In genomic region chr10:81073464-81073863, GRCm38 (mm10) we compare ENCODE assay signal across 14 mouse cellular contexts. TPM values are rescaled to one million over a fixed set of nuclear protein-coding genes. Genes with fewer than 3 reads are reported as not detected.
A peak's percentile ranks its signal among the peaks of the same experiment; 100 is the strongest.
DNase-seq lines count a peak whose midpoint lies in the region; ATAC-seq and TF ChIP-seq lines count a peak whose summit lies in the region.
"Had no signal": no experiment of that assay in that cellular context is flagged by ENCODE, and none has a peak within 500 bp of the region (broad histone marks: within the 10 kb centered on the region; RNA-seq: fewer than 3 reads in every experiment).

No protein-coding gene starts in this region.

- H3K27me3 ChIP-seq in liver, adult 2 months (ENCODE audit: control insufficient read depth, insufficient read depth, low read length): no peaks in the 10 kb centered on the region
- no peaks in the 10 kb centered on the region for H3K27me3 ChIP-seq in liver, embryonic 11.5 days (replicated peaks; ENCODE audit: control insufficient read depth, insufficient read depth, low read length)
- no peaks in the 10 kb centered on the region for H3K27me3 ChIP-seq in MEL (ENCODE audit: control insufficient read depth in 1 of 2, insufficient read depth in 2 of 2, low read length in 2 of 2)
- H3K27me3 ChIP-seq: limb, embryonic 12.5 days; midbrain, embryonic 13.5 days had no signal

- ATAC-seq in cerebellum, adult (ENCODE audit: insufficient number of reproducible peaks, low FRiP score, low TSS enrichment): no peak
- ATAC-seq in liver, embryonic 11.5 days (replicated peaks; ENCODE audit: low FRiP score): no peak
- ATAC-seq: midbrain, embryonic 13.5 days had no signal

- H3K36me3 ChIP-seq in liver, adult 2 months (ENCODE audit: control insufficient read depth, insufficient read depth, low read length): no peaks in the 10 kb centered on the region
- H3K36me3 ChIP-seq in liver, embryonic 11.5 days (ENCODE audit: control insufficient read depth, insufficient read depth, low read length): peaks cover 32% of the 10 kb centered on the region
- peaks cover 0 to 4% of the 10 kb centered on the region in 2 experiments; a peak in 1 of 4 replicates for H3K36me3 ChIP-seq in MEL (ENCODE audit: control insufficient read depth in 1 of 2, insufficient read depth in 2 of 2, low read length in 2 of 2)

- TF ChIP-seq CTCF in liver, adult 2 months (IDR thresholded peaks at IDR 0.05; ENCODE audit: low read depth, low read length): peak; percentile 71
- TF ChIP-seq CTCF in MEL (IDR thresholded peaks at IDR 0.05 in 2 of 3, conservative IDR thresholded peaks at IDR 0.05 in 1 of 3; ENCODE audit: control insufficient read depth in 1 of 3, insufficient read depth in 1 of 3, low read depth in 2 of 3, low read length in 3 of 3, poor library complexity in 1 of 3, severe bottlenecking in 1 of 3): peak; percentile 80 to 90 (median 83)
- peak; percentile 46; the same call in 1 of the 2 replicates for TF ChIP-seq CTCF in olfactory bulb, adult 2 months (IDR thresholded peaks at IDR 0.05; ENCODE audit: insufficient read depth, low read depth, low read length)

- peaks cover 2% of the 10 kb centered on the region for H3K4me1 ChIP-seq in liver, adult 2 months (ENCODE audit: control insufficient read depth, insufficient read depth, low read length)
- peaks cover 9% of the 10 kb centered on the region; the same call in 1 of the 2 replicates for H3K4me1 ChIP-seq in liver, embryonic 11.5 days (replicated peaks; ENCODE audit: control insufficient read depth, insufficient read depth, low read length)
- H3K4me1 ChIP-seq in MEL (ENCODE audit: control insufficient read depth in 1 of 2, insufficient read depth in 2 of 2, low read length in 2 of 2): peaks cover 0 to 9% of the 10 kb centered on the region in 2 experiments; a peak in 3 of 4 replicates
- peaks cover 15% of the 10 kb centered on the region for H3K4me1 ChIP-seq in olfactory bulb, adult 2 months (ENCODE audit: control insufficient read depth, insufficient read depth, low read length)

- H3K4me3 ChIP-seq in liver, adult 2 months (ENCODE audit: insufficient read depth, low read depth, low read length): no peak overlapping the region
- no peak overlapping the region for H3K4me3 ChIP-seq in liver, embryonic 11.5 days (ENCODE audit: low read depth, low read length)
- H3K4me3 ChIP-seq in MEL (ENCODE audit: control insufficient read depth in 1 of 2, insufficient read depth in 1 of 2, low read depth in 2 of 2, low read length in 2 of 2): no peak overlapping the region
- no peak overlapping the region for H3K4me3 ChIP-seq in olfactory bulb, adult 2 months (ENCODE audit: insufficient read depth, low read depth, low read length)
- H3K4me3 ChIP-seq: erythroblast, embryonic 14.5 days; limb, embryonic 12.5 days; midbrain, embryonic 13.5 days had no signal

- no peak for TF ChIP-seq POLR2A in liver, adult 2 months (IDR thresholded peaks at IDR 0.05; ENCODE audit: extremely low read depth, insufficient read depth, low read length)
- TF ChIP-seq POLR2A in MEL (IDR thresholded peaks at IDR 0.05; ENCODE audit: control insufficient read depth in 1 of 2, insufficient read depth in 1 of 2, low read depth in 1 of 2, low read length in 2 of 2, poor library complexity in 1 of 2): no peak
- no peak for TF ChIP-seq POLR2A in olfactory bulb, adult 2 months (IDR thresholded peaks at IDR 0.05; ENCODE audit: insufficient read depth, low read depth, low read length)

- peak; percentile 46 to 50 for DNase-seq in cerebellum, postnatal 10 days
- DNase-seq in liver, adult 2 months (ENCODE audit: extremely low read depth, low read depth, low spot score): no peak
- no peak for DNase-seq in liver, embryonic 11.5 days (ENCODE audit: low spot score)
- peak; percentile 56 for DNase-seq in MEL (ENCODE audit: low read depth, low spot score)
- DNase-seq in gastrocnemius, postnatal 4 days (ENCODE audit: low spot score in 2 of 2): no peak
- no peak for DNase-seq in right cerebral cortex, postnatal 4 days
- DNase-seq: heart, adult 11 months; kidney, adult 8-10 months; right cerebral cortex, adult 18-20 months had no signal

- H3K9ac ChIP-seq in liver, adult 2 months (ENCODE audit: low read depth, low read length): no peak overlapping the region
- no peak overlapping the region for H3K9ac ChIP-seq in liver, embryonic 11.5 days (ENCODE audit: low read depth, low read length)
- no peak overlapping the region for H3K9ac ChIP-seq in MEL (ENCODE audit: control insufficient read depth, low read depth, low read length, poor library complexity, severe bottlenecking)
- H3K9ac ChIP-seq: limb, embryonic 12.5 days; midbrain, embryonic 13.5 days had no signal

- peak; percentile 15 for TF ChIP-seq RAD21 in MEL (IDR thresholded peaks at IDR 0.05; ENCODE audit: low read depth, low read length)

- no peak for TF ChIP-seq EP300 in MEL (IDR thresholded peaks at IDR 0.05; ENCODE audit: low read depth in 1 of 2, low read length in 2 of 2)

- H3K79me2 ChIP-seq in liver, adult 2 months (ENCODE audit: control insufficient read depth, insufficient read depth, low read length): no peaks in the 10 kb centered on the region
- H3K79me2 ChIP-seq in MEL (ENCODE audit: control insufficient read depth, insufficient read depth, low read length, poor library complexity): peaks cover 31% of the 10 kb centered on the region

- H3K9me3 ChIP-seq in liver, embryonic 11.5 days (ENCODE audit: control insufficient read depth, low read length): no peaks in the 10 kb centered on the region
- no peaks in the 10 kb centered on the region for H3K9me3 ChIP-seq in MEL (replicated peaks; ENCODE audit: insufficient read depth, low read length)
- H3K9me3 ChIP-seq: limb, embryonic 12.5 days; midbrain, embryonic 13.5 days had no signal

- H3K4me2 ChIP-seq in liver, embryonic 11.5 days: no peak overlapping the region
- H3K4me2 ChIP-seq: limb, embryonic 12.5 days; midbrain, embryonic 13.5 days had no signal

- WGBS in liver, adult 2 months: 74% methylated on average over 7 of the region's 7 CpGs
- WGBS in liver, embryonic 11.5 days: 61% methylated on average over 7 of the region's 7 CpGs
- 67% methylated on average over 7 of the region's 7 CpGs for WGBS in olfactory bulb, adult 2 months

- H3K27ac ChIP-seq in liver, adult 2 months (replicated peaks; ENCODE audit: insufficient read depth, low read depth, low read length): no peak overlapping the region
- H3K27ac ChIP-seq in liver, embryonic 11.5 days (ENCODE audit: low read depth, low read length): no peak overlapping the region
- H3K27ac ChIP-seq in MEL (ENCODE audit: control insufficient read depth, low read depth, low read length): no peak overlapping the region
- H3K27ac ChIP-seq in olfactory bulb, adult 2 months (ENCODE audit: insufficient read depth, low read depth, low read length): no peak overlapping the region
- H3K27ac ChIP-seq: limb, embryonic 12.5 days; midbrain, embryonic 13.5 days had no signal

RNA-seq across cellular contexts. Expression of gene Thop1, which starts 3.6 kb away (rescaled TPM):
- total RNA-seq in liver, adult 2 months (2014; rRNA removed): 7.4 and 9.3 TPM in 2 replicates
- polyA plus RNA-seq in liver, adult 2 months (2012; rRNA removed): 12.0 and 13.1 TPM in 2 replicates
- 80.3 and 84.0 TPM in 2 replicates for polyA plus RNA-seq in liver, embryonic 11.5 days (2014; fragmentation: Nextera tagmentation; extraction: Ambion mirVana)
- total RNA-seq in MEL (2012; rRNA removed): 121 and 126 TPM in 2 replicates
- polyA plus RNA-seq in MEL (2012; ENCODE audit: insufficient read depth in 1 of 2, insufficient read length in 2 of 2, low read depth in 1 of 2, low replicate concordance in 2 of 2, missing spikeins in 1 of 2): 100 to 1,000 TPM in 1 of 2 experiments, 10 to 100 TPM in 1; 75.7 to 113 TPM
- not detected in 2 replicates for polyA plus RNA-seq in olfactory bulb, adult 2 months (2012; ENCODE audit: insufficient read depth, insufficient read length, low replicate concordance, missing spikeins)
- 10 to 100 TPM; 40.6 to 44.0 TPM for total RNA-seq in gastrocnemius, postnatal 4 days (2021)

RNA-seq across cellular contexts. Expression of gene Sgta, which starts 13.5 kb away (rescaled TPM):
- total RNA-seq in liver, adult 2 months (2014; rRNA removed): 43.9 and 53.8 TPM in 2 replicates
- 136 and 146 TPM in 2 replicates for polyA plus RNA-seq in liver, adult 2 months (2012; rRNA removed)
- polyA plus RNA-seq in liver, embryonic 11.5 days (2014; fragmentation: Nextera tagmentation; extraction: Ambion mirVana): 147 and 153 TPM in 2 replicates
- 100 and 101 TPM in 2 replicates for total RNA-seq in MEL (2012; rRNA removed)
- 1,000 to 10,000 TPM in 1 of 2 experiments, 100 to 1,000 TPM in 1; 152 to 1,019 TPM for polyA plus RNA-seq in MEL (2012; ENCODE audit: insufficient read depth in 1 of 2, insufficient read length in 2 of 2, low read depth in 1 of 2, low replicate concordance in 2 of 2, missing spikeins in 1 of 2)
- not detected in 2 replicates for polyA plus RNA-seq in olfactory bulb, adult 2 months (2012; ENCODE audit: insufficient read depth, insufficient read length, low replicate concordance, missing spikeins)
- total RNA-seq in gastrocnemius, postnatal 4 days (2021): 100 to 1,000 TPM in 1 of 2 experiments, 10 to 100 TPM in 1; 98.0 to 100 TPM

RNA-seq across cellular contexts. Expression of gene Creb3l3, which starts 25.2 kb away (rescaled TPM):
- 190 and 205 TPM in 2 replicates for total RNA-seq in liver, adult 2 months (2014; rRNA removed)
- 287 and 308 TPM in 2 replicates for polyA plus RNA-seq in liver, adult 2 months (2012; rRNA removed)
- 17.3 and 17.6 TPM in 2 replicates for polyA plus RNA-seq in liver, embryonic 11.5 days (2014; fragmentation: Nextera tagmentation; extraction: Ambion mirVana)
- not detected in 2 replicates for total RNA-seq in MEL (2012; rRNA removed)
- under 1 TPM in 1 of 2 experiments, not detected in 1; 0.35 TPM for polyA plus RNA-seq in MEL (2012; ENCODE audit: insufficient read depth in 1 of 2, insufficient read length in 2 of 2, low read depth in 1 of 2, low replicate concordance in 2 of 2, missing spikeins in 1 of 2)
- not detected in 2 replicates for polyA plus RNA-seq in olfactory bulb, adult 2 months (2012; ENCODE audit: insufficient read depth, insufficient read length, low replicate concordance, missing spikeins)
- 1 to 10 TPM; 1.2 to 1.5 TPM for total RNA-seq in gastrocnemius, postnatal 4 days (2021)

RNA-seq across cellular contexts. Expression of gene Map2k2, which starts 32.3 kb away (rescaled TPM):
- 46.6 and 61.1 TPM in 2 replicates for total RNA-seq in liver, adult 2 months (2014; rRNA removed)
- 192 and 231 TPM in 2 replicates for polyA plus RNA-seq in liver, adult 2 months (2012; rRNA removed)
- 201 and 207 TPM in 2 replicates for polyA plus RNA-seq in liver, embryonic 11.5 days (2014; fragmentation: Nextera tagmentation; extraction: Ambion mirVana)
- 147 and 152 TPM in 2 replicates for total RNA-seq in MEL (2012; rRNA removed)
- 100 to 1,000 TPM in 1 of 2 experiments, not detected in 1; 212 TPM for polyA plus RNA-seq in MEL (2012; ENCODE audit: insufficient read depth in 1 of 2, insufficient read length in 2 of 2, low read depth in 1 of 2, low replicate concordance in 2 of 2, missing spikeins in 1 of 2)
- not detected in 2 replicates for polyA plus RNA-seq in olfactory bulb, adult 2 months (2012; ENCODE audit: insufficient read depth, insufficient read length, low replicate concordance, missing spikeins)
- total RNA-seq in gastrocnemius, postnatal 4 days (2021): 100 to 1,000 TPM; 148 to 152 TPM

RNA-seq across cellular contexts. Expression of gene Slc39a3, which starts 36.2 kb away (rescaled TPM):
- total RNA-seq in liver, adult 2 months (2014; rRNA removed): 6.1 and 6.9 TPM in 2 replicates
- 13.2 and 14.1 TPM in 2 replicates for polyA plus RNA-seq in liver, adult 2 months (2012; rRNA removed)
- 9.1 and 9.4 TPM in 2 replicates for polyA plus RNA-seq in liver, embryonic 11.5 days (2014; fragmentation: Nextera tagmentation; extraction: Ambion mirVana)
- 14.8 and 19.5 TPM in 2 replicates for total RNA-seq in MEL (2012; rRNA removed)
- 10 to 100 TPM in 1 of 2 experiments, not detected in 1; 15.6 TPM for polyA plus RNA-seq in MEL (2012; ENCODE audit: insufficient read depth in 1 of 2, insufficient read length in 2 of 2, low read depth in 1 of 2, low replicate concordance in 2 of 2, missing spikeins in 1 of 2)
- polyA plus RNA-seq in olfactory bulb, adult 2 months (2012; ENCODE audit: insufficient read depth, insufficient read length, low replicate concordance, missing spikeins): not detected in 2 replicates
- total RNA-seq in gastrocnemius, postnatal 4 days (2021): 10 to 100 TPM; 11.2 to 11.9 TPM

Comparison
In these comparisons a context has a peak if more than half of its experiments do, and no peak if none do; other contexts are left out.
1. RNA of gene Creb3l3, which starts 25.2 kb away (polyA plus RNA-seq): 287 to 308 TPM in liver, adult 2 months; 17.3 to 17.6 TPM in liver, embryonic 11.5 days, 0.35 TPM in MEL and not detected in olfactory bulb, adult 2 months; every median in the first group is over 10 times any median in the second.
2. DNase-seq: peak in cerebellum, postnatal 10 days (2 of 2) and MEL (single experiment); none in liver, adult 2 months (single experiment), liver, embryonic 11.5 days (single experiment), gastrocnemius, postnatal 4 days (0 of 2) and right cerebral cortex, postnatal 4 days (single experiment).
3. Peak in every context shown above with its lines, with median percentiles within 50 percentile points of each other: CTCF ChIP-seq.